Mouse (Mus musculus): ENCODE data around the gene Eme2.

DNA sequence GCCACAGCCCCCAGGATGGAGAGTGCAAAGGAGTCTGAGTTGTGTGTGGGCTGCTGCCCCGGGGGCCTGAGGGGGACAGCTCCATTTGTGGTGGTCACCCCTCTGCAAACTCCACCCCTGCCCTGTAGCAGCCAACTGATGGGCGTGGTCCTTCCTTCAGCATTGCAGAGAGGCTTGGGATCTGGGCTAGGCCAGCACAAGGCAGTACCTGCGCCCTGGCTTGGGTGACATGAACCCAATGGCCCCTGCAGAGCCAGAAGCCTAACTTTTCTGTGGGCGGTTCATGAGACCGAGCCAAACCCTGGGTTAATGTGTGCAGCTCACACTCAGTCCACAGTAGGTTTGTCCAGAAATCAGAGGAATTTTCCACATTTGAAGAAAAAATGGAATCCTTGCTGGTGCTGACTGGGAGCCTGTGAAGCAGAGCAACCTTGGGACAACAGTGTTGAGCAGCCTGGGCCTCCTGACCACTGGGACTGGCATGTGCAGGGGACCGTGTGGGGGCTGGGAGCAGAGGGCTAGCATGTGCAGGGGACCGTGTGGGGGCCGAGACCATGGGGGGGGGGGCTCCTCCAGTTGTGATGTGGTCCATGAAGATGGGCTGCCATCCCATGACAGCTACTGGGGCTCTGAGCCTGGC is 36.9 kb downstream of the Eme2 start:
- TF ChIP-seq CTCF (IDR thresholded peaks at IDR 0.05; ENCODE audit: borderline replicate concordance, insufficient read depth, low read length) (no peak), POLR2A (IDR thresholded peaks at IDR 0.05; ENCODE audit: low read depth, low read length) (no peak)
